Mouse (Mus musculus): ENCODE data around the gene Coro1a.
"Not testable (repeated sequence)": the region's sequence is repeated elsewhere in the genome, so short reads cannot be mapped to it uniquely, and the experiment has no call there.

Coro1a gene

GRCm38 (mm10) chr7:126707442-126708174, at the start of gene Coro1a:
Coro1a (minus strand) TSS chr7:126707787.
- DNase-seq, result peak; percentile 76 to 88

- DNase-seq, result peak; percentile 63 to 67
These were observed 47.3 kb upstream of the Coro1a start for GRCm38 (mm10) chr7:126754866-126755265.

- no peak for DNase-seq
These were observed 42.2 kb upstream of the Coro1a start for GRCm38 (mm10) chr7:126749582-126750343.

- DNase-seq, result no peak
These were observed 41.2 kb upstream of the Coro1a start for GRCm38 (mm10) chr7:126748824-126749223.

- peak in 1 of 2 experiments; percentile 18 for DNase-seq
These were observed 39.2 kb upstream of the Coro1a start for GRCm38 (mm10) chr7:126746798-126747197.

GRCm38 (mm10) chr7:126746066-126746465, 38.5 kb upstream of the Coro1a start:
- no peak for DNase-seq

- no peak for DNase-seq
These were observed 34.4 kb upstream of the Coro1a start for GRCm38 (mm10) chr7:126741964-126742482.

GRCm38 (mm10) chr7:126741452-126741851, 33.9 kb upstream of the Coro1a start:
- DNase-seq, result no peak

GRCm38 (mm10) chr7:126740977-126741376, 33.4 kb upstream of the Coro1a start:
- no peak for DNase-seq

GRCm38 (mm10) chr7:126740132-126740735, 32.6 kb upstream of the Coro1a start:
- no peak for DNase-seq

- DNase-seq, result no peak
These were observed 32.0 kb upstream of the Coro1a start for GRCm38 (mm10) chr7:126739551-126739950.

- no peak for DNase-seq
These were observed 28.5 kb upstream of the Coro1a start for GRCm38 (mm10) chr7:126736122-126736521.

- DNase-seq, result not testable (repeated sequence)
These were observed 22.7 kb upstream of the Coro1a start for GRCm38 (mm10) chr7:126730256-126730789.

GRCm38 (mm10) chr7:126725667-126726066, 18.1 kb upstream of the Coro1a start:
- no peak for DNase-seq

- no peak for DNase-seq
These were observed 17.5 kb upstream of the Coro1a start for GRCm38 (mm10) chr7:126725077-126725476.

- no peak for DNase-seq
These were observed 14.0 kb upstream of the Coro1a start for GRCm38 (mm10) chr7:126721635-126722034.

GRCm38 (mm10) chr7:126718787-126719337, 11.3 kb upstream of the Coro1a start:
- no peak for DNase-seq

GRCm38 (mm10) chr7:126717566-126717965, 10.0 kb upstream of the Coro1a start:
- no peak for DNase-seq

- no peak for DNase-seq
These were observed 8.1 kb upstream of the Coro1a start for GRCm38 (mm10) chr7:126715679-126716078.

- DNase-seq, result peak; percentile 46 to 71
These were observed 4.3 kb upstream of the Coro1a start for GRCm38 (mm10) chr7:126711910-126712309.

GRCm38 (mm10) chr7:126710266-126710665, 2.7 kb upstream of the Coro1a start:
- DNase-seq, result peak in 1 of 2 experiments; percentile 51

- DNase-seq, result no peak
These were observed 777 bp upstream of the Coro1a start for GRCm38 (mm10) chr7:126708175-126708952.

Data from thymus, postnatal 36 days (tissue).